ENCODE assay signal across 40 mouse cellular contexts in the genomic region with DNA sequence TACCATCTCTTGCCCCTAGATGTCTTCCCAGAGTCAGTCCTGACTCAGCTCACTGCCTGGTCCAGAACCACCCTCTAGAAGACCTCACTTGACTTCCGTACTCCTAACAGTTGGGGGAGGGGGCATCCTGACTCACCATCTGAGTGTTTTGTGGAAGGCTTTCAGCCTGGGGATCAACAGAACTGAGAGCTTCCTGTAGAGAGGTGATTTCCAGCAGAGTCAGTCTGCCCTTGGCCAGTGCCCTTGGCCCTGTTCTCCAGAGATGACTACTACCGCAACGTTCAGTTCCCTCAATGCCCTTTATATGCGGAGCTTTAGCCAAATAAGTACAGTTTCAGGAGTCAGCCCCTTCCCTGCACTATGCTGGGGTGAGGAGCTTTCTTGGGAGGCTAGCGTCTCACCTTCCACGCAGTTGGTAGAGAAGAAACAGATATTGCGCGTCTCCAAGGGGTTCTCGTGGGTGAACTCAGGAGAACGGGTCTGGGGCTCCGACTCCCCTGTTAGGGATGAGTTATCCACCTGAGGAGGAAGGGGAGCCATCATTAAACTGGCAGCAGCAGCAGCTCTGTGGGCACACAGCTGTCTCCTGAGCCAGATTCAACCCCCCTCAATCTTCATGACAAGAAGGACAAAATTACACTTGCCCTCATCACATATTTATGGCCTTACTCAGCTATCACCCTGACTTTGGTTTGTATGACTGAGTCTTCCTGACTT. TPM values are rescaled to one million over a fixed set of nuclear protein-coding genes. Genes with fewer than 3 reads are reported as not detected.
DNase-seq lines count a peak whose midpoint lies in the region; ATAC-seq and TF ChIP-seq lines count a peak whose summit lies in the region.
"Had no signal": no experiment of that assay in that cellular context is flagged by ENCODE, and none has a peak within 500 bp of the region (broad histone marks: within the 10 kb centered on the region; RNA-seq: fewer than 3 reads in every experiment).

No protein-coding gene starts in this region.

- H3K27ac ChIP-seq in MEL (ENCODE audit: control insufficient read depth, low read depth, low read length) = no peak overlapping the region
- no peak overlapping the region for H3K27ac ChIP-seq in midbrain, embryonic 14.5 days (replicated peaks; ENCODE audit: low read depth, low read length)
- H3K27ac ChIP-seq: heart, embryonic 15.5 days; hindbrain, embryonic 12.5 days; limb, embryonic 13.5 days; midbrain, embryonic 12.5 days; stomach, embryonic 15.5 days had no signal

- no peak overlapping the region for H3K4me3 ChIP-seq in MEL (ENCODE audit: control insufficient read depth in 1 of 2, insufficient read depth in 1 of 2, low read depth in 2 of 2, low read length in 2 of 2)
- no peak overlapping the region for H3K4me3 ChIP-seq in midbrain, embryonic 14.5 days (replicated peaks; ENCODE audit: low read depth, low read length)
- H3K4me3 ChIP-seq: erythroblast, embryonic 14.5 days; heart, embryonic 15.5 days; hindbrain, embryonic 12.5 days; limb, embryonic 13.5 days; megakaryocyte, embryonic 14.5 days; midbrain, embryonic 12.5 days; stomach, embryonic 15.5 days had no signal

- H3K27me3 ChIP-seq in MEL (ENCODE audit: control insufficient read depth in 1 of 2, insufficient read depth in 2 of 2, low read length in 2 of 2) = peaks cover 6 to 16% of the 10 kb centered on the region in 2 experiments
- H3K27me3 ChIP-seq in midbrain, embryonic 14.5 days (ENCODE audit: control insufficient read depth, insufficient read depth, low read length) = no peaks in the 10 kb centered on the region
- H3K27me3 ChIP-seq: heart, embryonic 15.5 days; hindbrain, embryonic 12.5 days; limb, embryonic 13.5 days; stomach, embryonic 15.5 days had no signal

- no peak for TF ChIP-seq EP300 in MEL (IDR thresholded peaks at IDR 0.05; ENCODE audit: low read depth in 1 of 2, low read length in 2 of 2)

- H3K4me2 ChIP-seq in midbrain, embryonic 14.5 days (ENCODE audit: low read length) = no peak overlapping the region
- H3K4me2 ChIP-seq: heart, embryonic 15.5 days; hindbrain, embryonic 12.5 days; limb, embryonic 13.5 days; liver, embryonic 11.5 days; midbrain, embryonic 12.5 days; stomach, embryonic 15.5 days had no signal

- WGBS in midbrain, embryonic 14.5 days = 93% methylated on average over 11 of the region's 11 CpGs

- peaks cover 0 to 7% of the 10 kb centered on the region in 2 experiments; a peak in 1 of 4 replicates for H3K36me3 ChIP-seq in MEL (ENCODE audit: control insufficient read depth in 1 of 2, insufficient read depth in 2 of 2, low read length in 2 of 2)
- H3K36me3 ChIP-seq in midbrain, embryonic 14.5 days (ENCODE audit: control insufficient read depth, insufficient read depth, low read length) = no peaks in the 10 kb centered on the region
- H3K36me3 ChIP-seq: hindbrain, embryonic 12.5 days; midbrain, embryonic 12.5 days; stomach, embryonic 15.5 days had no signal

- H3K9ac ChIP-seq in MEL (ENCODE audit: control insufficient read depth, low read depth, low read length, poor library complexity, severe bottlenecking) = peak overlapping the region; percentile 12; the same call in 1 of the 2 replicates
- H3K9ac ChIP-seq in midbrain, embryonic 14.5 days (replicated peaks; ENCODE audit: low read length) = no peak overlapping the region
- H3K9ac ChIP-seq: heart, embryonic 15.5 days; hindbrain, embryonic 12.5 days; limb, embryonic 13.5 days; midbrain, embryonic 12.5 days; stomach, embryonic 15.5 days had no signal

- H3K4me1 ChIP-seq in MEL (ENCODE audit: control insufficient read depth in 1 of 2, insufficient read depth in 2 of 2, low read length in 2 of 2) = peaks cover 0 to 8% of the 10 kb centered on the region in 2 experiments; a peak in 2 of 4 replicates
- no peaks in the 10 kb centered on the region for H3K4me1 ChIP-seq in midbrain, embryonic 14.5 days (ENCODE audit: control insufficient read depth, insufficient read depth, low read length)
- H3K4me1 ChIP-seq: heart, embryonic 15.5 days; limb, embryonic 13.5 days; midbrain, embryonic 12.5 days; stomach, embryonic 15.5 days had no signal

- H3K79me2 ChIP-seq in MEL (ENCODE audit: control insufficient read depth, insufficient read depth, low read length, poor library complexity) = no peaks in the 10 kb centered on the region

- peak; percentile 87 for DNase-seq in adrenal gland, adult 2 months
- DNase-seq in adrenal gland, adult 18-20 months (ENCODE audit: low spot score in 2 of 2) = no peak
- DNase-seq in MEL (ENCODE audit: low read depth, low spot score) = no peak
- peak; percentile 63 for DNase-seq in adrenal gland, postnatal 10 days
- peak; percentile 31 for DNase-seq in induced T-regulatory cell, adult 2 months (ENCODE audit: low read depth)
- no peak for DNase-seq in layer of hippocampus, adult 11-12 months (ENCODE audit: low spot score)
- DNase-seq in midbrain, embryonic 14.5 days = no peak
- no peak for DNase-seq in thymus, postnatal 36 days
- DNase-seq: cerebellum, adult 11-12 months; cerebellum, postnatal 10 days; gastrocnemius, postnatal 10 days; heart, postnatal 36 days; kidney, adult 11 months; kidney, postnatal 25 days; lung, adult 18-20 months; lung, postnatal 4 days; retina, postnatal 1 day; right cerebral cortex, postnatal 25 days had no signal

- no peaks in the 10 kb centered on the region for H3K9me3 ChIP-seq in MEL (replicated peaks; ENCODE audit: insufficient read depth, low read length)
- no peaks in the 10 kb centered on the region for H3K9me3 ChIP-seq in midbrain, embryonic 14.5 days (ENCODE audit: control insufficient read depth, low read length)
- H3K9me3 ChIP-seq: heart, embryonic 15.5 days; hindbrain, embryonic 12.5 days; limb, embryonic 13.5 days; megakaryocyte, embryonic 14.5 days; midbrain, embryonic 12.5 days; stomach, embryonic 15.5 days had no signal

- no peak for ATAC-seq in midbrain, embryonic 14.5 days (ENCODE audit: low FRiP score, low TSS enrichment)
- ATAC-seq: CD4-positive, CD25-positive, alpha-beta regulatory T cell, adult 4 months; forebrain, embryonic 16.5 days; inflammation-experienced regulatory T-cells, adult 6 months; lung, postnatal 0 days had no signal

- TF ChIP-seq CTCF in MEL (IDR thresholded peaks at IDR 0.05 in 2 of 3, conservative IDR thresholded peaks at IDR 0.05 in 1 of 3; ENCODE audit: control insufficient read depth in 1 of 3, insufficient read depth in 1 of 3, low read depth in 2 of 3, low read length in 3 of 3, poor library complexity in 1 of 3, severe bottlenecking in 1 of 3) = no peak

- no peak for TF ChIP-seq RAD21 in MEL (IDR thresholded peaks at IDR 0.05; ENCODE audit: low read depth, low read length)

- TF ChIP-seq POLR2A in MEL (IDR thresholded peaks at IDR 0.05; ENCODE audit: control insufficient read depth in 1 of 2, insufficient read depth in 1 of 2, low read depth in 1 of 2, low read length in 2 of 2, poor library complexity in 1 of 2) = no peak

TF ChIP-seq in MEL, 35 proteins besides CTCF, POLR2A, EP300 and RAD21 (continues in another document):
- TF ChIP-seq MXI1 (IDR thresholded peaks at IDR 0.05; ENCODE audit: low read depth, low read length) = no peak
- no peak for TF ChIP-seq SIN3A (IDR thresholded peaks at IDR 0.05; ENCODE audit: low read length)

RNA-seq across cellular contexts. Expression of gene Atp1a2, which starts 8.8 kb away (rescaled TPM):
- 100 to 1,000 TPM; 126 to 247 TPM for total RNA-seq in adrenal gland, adult 2 months (2021)
- polyA plus RNA-seq in adrenal gland, adult 2 months (2012; rRNA removed) = 57.3 and 85.0 TPM in 2 replicates
- total RNA-seq in adrenal gland, adult 18-20 months (2021) = 100 to 1,000 TPM; 128 to 221 TPM
- 0.10 TPM in 1 of 2 replicates, not detected in the other for total RNA-seq in MEL (2012; rRNA removed)
- under 1 TPM in 1 of 2 experiments, not detected in 1; 0.04 TPM for polyA plus RNA-seq in MEL (2012; ENCODE audit: insufficient read depth in 1 of 2, insufficient read length in 2 of 2, low read depth in 1 of 2, low replicate concordance in 2 of 2, missing spikeins in 1 of 2)
- total RNA-seq in adrenal gland, postnatal 10 days (2021) = 100 to 1,000 TPM; 303 to 400 TPM
- polyA plus RNA-seq in midbrain, embryonic 14.5 days (2014; fragmentation: Nextera tagmentation; extraction: Ambion mirVana) = 18.2 and 19.4 TPM in 2 replicates
- polyA plus RNA-seq: erythroblast, embryonic 14.5 days had no signal

RNA-seq across cellular contexts. Expression of gene Igsf8, which starts 27.6 kb away (rescaled TPM):
- total RNA-seq in adrenal gland, adult 2 months (2021) = 10 to 100 TPM; 32.2 to 38.3 TPM
- polyA plus RNA-seq in adrenal gland, adult 2 months (2012; rRNA removed) = 109 and 126 TPM in 2 replicates
- total RNA-seq in adrenal gland, adult 18-20 months (2021) = 10 to 100 TPM; 20.8 to 27.8 TPM
- 65.2 and 88.0 TPM in 2 replicates for total RNA-seq in MEL (2012; rRNA removed)
- polyA plus RNA-seq in MEL (2012; ENCODE audit: insufficient read depth in 1 of 2, insufficient read length in 2 of 2, low read depth in 1 of 2, low replicate concordance in 2 of 2, missing spikeins in 1 of 2) = 10 to 100 TPM in 1 of 2 experiments, not detected in 1; 97.2 TPM
- total RNA-seq in adrenal gland, postnatal 10 days (2021) = 10 to 100 TPM; 26.5 to 32.3 TPM
- 55.6 and 61.0 TPM in 2 replicates for polyA plus RNA-seq in midbrain, embryonic 14.5 days (2014; fragmentation: Nextera tagmentation; extraction: Ambion mirVana)

RNA-seq across cellular contexts. Expression of gene Atp1a4, which starts 30.8 kb away (rescaled TPM):
- total RNA-seq in adrenal gland, adult 2 months (2021) = 1 to 10 TPM in 1 of 2 experiments, under 1 TPM in 1; 0.62 to 3.6 TPM
- polyA plus RNA-seq in adrenal gland, adult 2 months (2012; rRNA removed) = 0.90 and 0.91 TPM in 2 replicates
- total RNA-seq in adrenal gland, adult 18-20 months (2021) = 1 to 10 TPM in 1 of 2 experiments, under 1 TPM in 1; 0.42 to 3.7 TPM
- total RNA-seq in MEL (2012; rRNA removed) = not detected in 2 replicates
- not detected for polyA plus RNA-seq in MEL (2012; ENCODE audit: insufficient read depth in 1 of 2, insufficient read length in 2 of 2, low read depth in 1 of 2, low replicate concordance in 2 of 2, missing spikeins in 1 of 2)
- under 1 TPM; 0.24 to 0.30 TPM for total RNA-seq in adrenal gland, postnatal 10 days (2021)
- polyA plus RNA-seq in midbrain, embryonic 14.5 days (2014; fragmentation: Nextera tagmentation; extraction: Ambion mirVana) = not detected in 2 replicates
- total RNA-seq: heart, postnatal 36 days; layer of hippocampus, adult 8-10 months; layer of hippocampus, postnatal 25 days; left cerebral cortex, adult 8-10 months; left cerebral cortex, postnatal 36 days had no signal
- polyA plus RNA-seq: CD4-positive, CD25-positive, alpha-beta regulatory T cell, adult 4 months; cortical plate, adult 2 months; embryonic facial prominence, embryonic 14.5 days; erythroblast, embryonic 14.5 days; forebrain, embryonic 11.5 days; forebrain, embryonic 16.5 days; hindbrain, embryonic 12.5 days; inflammation-experienced regulatory T-cells, adult 6 months; kidney, embryonic 14.5 days; limb, embryonic 13.5 days; liver, embryonic 11.5 days; midbrain, embryonic 12.5 days; neural tube, embryonic 14.5 days; stomach, embryonic 15.5 days; urinary bladder, adult 2 months had no signal

RNA-seq across cellular contexts. Expression of gene Kcnj9, which starts 40.1 kb away (rescaled TPM):
- under 1 TPM; 0.09 to 0.17 TPM for total RNA-seq in adrenal gland, adult 2 months (2021)
- 0.67 and 0.85 TPM in 2 replicates for polyA plus RNA-seq in adrenal gland, adult 2 months (2012; rRNA removed)
- under 1 TPM in 1 of 2 experiments, not detected in 1; 0.22 TPM for total RNA-seq in adrenal gland, adult 18-20 months (2021)
- total RNA-seq in MEL (2012; rRNA removed) = not detected in 2 replicates
- under 1 TPM in 1 of 2 experiments, not detected in 1; 0.08 TPM for polyA plus RNA-seq in MEL (2012; ENCODE audit: insufficient read depth in 1 of 2, insufficient read length in 2 of 2, low read depth in 1 of 2, low replicate concordance in 2 of 2, missing spikeins in 1 of 2)
- under 1 TPM in 1 of 2 experiments, not detected in 1; 0.12 TPM for total RNA-seq in adrenal gland, postnatal 10 days (2021)
- 3.0 and 3.9 TPM in 2 replicates for polyA plus RNA-seq in midbrain, embryonic 14.5 days (2014; fragmentation: Nextera tagmentation; extraction: Ambion mirVana)
- total RNA-seq: heart, postnatal 36 days had no signal
- polyA plus RNA-seq: CD4-positive, CD25-positive, alpha-beta regulatory T cell, adult 4 months; heart, embryonic 15.5 days; inflammation-experienced regulatory T-cells, adult 6 months; kidney, embryonic 14.5 days; lung, postnatal 0 days had no signal

RNA-seq across cellular contexts. Expression of gene Kcnj10, which starts 52.0 kb away (rescaled TPM):
- total RNA-seq in adrenal gland, adult 2 months (2021) = 1 to 10 TPM; 1.0 to 1.1 TPM
- 0.99 and 1.1 TPM in 2 replicates for polyA plus RNA-seq in adrenal gland, adult 2 months (2012; rRNA removed)
- total RNA-seq in adrenal gland, adult 18-20 months (2021) = 1 to 10 TPM; 1.3 to 1.5 TPM
- total RNA-seq in MEL (2012; rRNA removed) = 0.03 and 0.04 TPM in 2 replicates
- under 1 TPM in 1 of 2 experiments, not detected in 1; 0.72 TPM for polyA plus RNA-seq in MEL (2012; ENCODE audit: insufficient read depth in 1 of 2, insufficient read length in 2 of 2, low read depth in 1 of 2, low replicate concordance in 2 of 2, missing spikeins in 1 of 2)
- 1 to 10 TPM in 1 of 2 experiments, under 1 TPM in 1; 0.90 to 1.3 TPM for total RNA-seq in adrenal gland, postnatal 10 days (2021)
- 1.5 TPM in 2 replicates for polyA plus RNA-seq in midbrain, embryonic 14.5 days (2014; fragmentation: Nextera tagmentation; extraction: Ambion mirVana)
- polyA plus RNA-seq: CD4-positive, CD25-positive, alpha-beta regulatory T cell, adult 4 months; erythroblast, embryonic 14.5 days had no signal

Comparison
In these comparisons a context has a peak if more than half of its experiments do, and no peak if none do; other contexts are left out.
1. DNase-seq: peak in adrenal gland, adult 2 months (single experiment), adrenal gland, postnatal 10 days (single experiment) and induced T-regulatory cell, adult 2 months (single experiment); none in adrenal gland, adult 18-20 months (0 of 2), MEL (single experiment), layer of hippocampus, adult 11-12 months (single experiment), midbrain, embryonic 14.5 days (single experiment) and thymus, postnatal 36 days (0 of 2).
2. RNA of gene Atp1a2, which starts 8.8 kb away (total RNA-seq): 303 to 400 TPM in adrenal gland, postnatal 10 days, 126 to 247 TPM in adrenal gland, adult 2 months and 128 to 221 TPM in adrenal gland, adult 18-20 months; 0.10 TPM in MEL; every median in the first group is over 100 times any median in the second.